Mouse (Mus musculus) gastrocnemius, postnatal 10 days (tissue): ENCODE measurements around the gene Opcml. TPM values are rescaled to one million over a fixed set of nuclear protein-coding genes. Genes with fewer than 3 reads are reported as not detected.

Experiments
- DNase-seq: peaks from one replicate; pipeline ENCODE4 v3.0.0; 2021; ENCODE audit warnings: mixed read lengths
- total RNA-seq, 2 experiments: library from RNA; stranded (reverse); gene quantifications; 2 replicates each; pipeline ENCODE4 v1.2.3; 2021

Gene Opcml
- total RNA-seq, 2 experiments from 2014 or later = 5.0 to 5.7 TPM

DNA sequence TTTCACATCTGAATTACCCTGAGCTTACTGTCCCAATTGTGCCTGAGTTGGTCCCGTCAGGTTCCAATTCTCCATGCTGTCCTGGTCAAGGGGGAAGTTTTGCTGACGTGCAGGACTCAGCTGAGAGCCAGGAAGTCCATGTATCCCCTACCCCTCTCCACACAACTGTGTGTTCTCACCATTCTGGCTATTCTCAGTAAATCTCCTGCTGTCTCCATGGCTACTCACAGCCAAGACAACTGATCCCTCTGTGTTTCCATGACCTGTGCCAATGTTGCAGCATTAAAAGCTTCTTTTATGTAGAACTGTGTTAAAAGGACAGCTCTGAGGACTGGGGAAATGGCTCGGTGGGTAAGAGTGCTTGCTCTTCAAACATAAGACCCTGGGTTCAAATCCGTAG is 373.4 kb downstream of the Opcml start:
- DNase-seq = no peak

DNA sequence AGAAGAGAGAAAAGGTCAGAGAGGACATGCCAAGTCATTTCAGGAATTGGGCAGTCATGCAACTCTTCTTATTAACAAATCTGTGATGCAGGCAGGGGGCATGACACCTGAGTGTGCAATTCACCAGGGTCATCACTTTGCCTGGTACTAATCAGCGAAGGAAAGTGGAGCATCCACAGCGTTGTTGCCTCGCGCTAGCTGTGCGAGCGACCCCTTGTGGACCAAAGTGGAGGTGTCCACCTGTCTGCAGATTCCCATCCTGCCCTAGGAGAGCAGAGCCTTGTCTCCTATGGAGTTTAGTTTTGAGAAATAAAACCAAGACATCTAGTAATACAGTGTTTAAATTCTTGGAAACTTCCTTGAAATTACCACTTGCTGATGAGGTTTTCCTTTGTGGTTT is 381.3 kb downstream of the Opcml start:
- peak; percentile 70 for DNase-seq

DNA sequence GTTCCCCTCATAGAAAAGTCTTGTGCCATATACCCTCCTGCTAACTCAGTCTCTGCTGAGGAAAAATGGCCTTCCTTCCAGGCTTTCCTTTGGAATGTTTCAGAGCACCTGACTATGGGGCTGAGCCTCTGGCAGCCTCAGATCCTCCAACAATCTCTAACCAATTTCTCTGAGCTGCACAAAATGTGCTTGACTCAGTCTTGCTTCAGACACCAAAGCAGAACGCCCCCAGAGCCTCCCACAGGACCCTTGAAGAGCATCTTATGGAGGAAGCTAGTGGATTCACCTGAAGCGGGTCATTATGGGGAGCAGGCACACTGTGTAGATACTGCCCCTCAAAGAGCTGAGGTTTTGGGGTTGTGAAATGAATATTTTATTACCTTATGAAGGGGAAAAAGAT is 386.5 kb downstream of the Opcml start:
- DNase-seq = no peak

DNA sequence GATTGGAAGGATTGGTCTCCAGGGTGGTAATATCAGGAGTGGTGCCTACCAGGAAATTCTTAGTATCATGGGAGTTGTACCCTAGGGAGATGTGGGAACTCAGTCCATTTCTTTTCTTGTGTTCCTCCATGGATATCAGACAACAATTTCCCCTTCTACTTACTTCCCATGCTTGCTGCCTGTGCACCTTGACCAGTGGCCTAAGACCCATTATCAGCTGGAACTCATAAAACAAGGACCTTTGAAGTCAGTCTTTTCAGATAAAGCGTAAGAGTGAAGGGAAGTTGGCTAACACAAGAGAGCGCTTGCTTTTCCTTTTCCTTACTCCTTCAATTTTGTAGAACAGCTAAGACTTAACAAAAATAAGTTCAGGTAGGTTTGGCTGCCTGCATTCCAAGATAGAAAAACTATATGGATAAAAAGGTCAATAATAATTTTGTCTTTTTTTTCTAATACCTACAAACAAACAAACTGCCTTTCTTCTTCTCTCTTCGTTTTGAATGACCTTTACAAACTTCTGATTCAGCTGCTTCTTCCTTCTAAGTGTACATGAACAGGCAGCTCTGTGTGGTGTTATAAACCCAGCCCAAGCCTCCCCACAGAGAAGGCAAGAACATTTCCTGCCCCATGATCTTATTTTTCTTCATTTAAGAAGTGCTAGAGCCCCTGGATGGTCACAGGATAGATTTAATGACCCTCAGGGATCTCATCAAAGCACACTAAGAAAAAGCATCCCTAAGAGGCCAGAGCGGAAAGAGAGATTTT is 387.7 kb downstream of the Opcml start:
- no peak for DNase-seq

DNA sequence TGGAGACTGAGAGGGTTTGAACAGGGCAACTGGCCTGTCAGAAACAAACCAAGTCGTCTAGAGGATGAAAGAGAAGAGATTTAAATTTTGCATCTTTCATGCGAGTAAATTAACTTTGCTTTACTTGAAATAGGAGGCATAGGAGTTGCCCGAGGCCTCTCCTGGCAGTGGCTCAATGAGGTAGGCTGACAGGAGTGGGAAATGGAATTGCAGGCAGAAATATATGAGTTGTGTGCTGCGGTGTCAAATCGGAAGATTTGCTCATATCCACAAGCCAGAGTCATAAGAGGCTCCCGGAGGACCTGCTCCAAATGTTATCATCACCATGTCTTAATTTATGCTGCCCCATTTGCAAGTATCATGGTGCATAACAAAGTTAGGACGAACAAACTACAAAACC is 391.3 kb downstream of the Opcml start:
- no peak for DNase-seq

DNA sequence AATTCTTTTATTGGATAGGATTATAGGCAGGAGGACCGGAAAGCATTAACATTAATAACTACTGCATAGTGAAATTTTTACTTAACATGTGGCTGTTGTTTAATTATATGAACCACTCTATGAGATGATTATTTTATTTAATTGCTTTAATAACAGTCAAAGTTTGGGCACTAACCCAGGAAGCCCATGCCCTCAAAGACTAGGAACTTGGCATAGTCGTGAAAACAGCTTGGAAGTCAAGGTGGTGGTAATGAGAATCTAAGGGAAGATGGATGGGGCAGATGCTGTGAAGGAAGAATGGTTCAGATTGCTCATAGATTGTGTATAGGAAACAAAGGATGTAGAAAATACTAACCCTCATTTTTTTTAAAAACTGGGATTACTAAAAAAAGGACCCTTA is 399.7 kb downstream of the Opcml start:
- no peak for DNase-seq

DNA sequence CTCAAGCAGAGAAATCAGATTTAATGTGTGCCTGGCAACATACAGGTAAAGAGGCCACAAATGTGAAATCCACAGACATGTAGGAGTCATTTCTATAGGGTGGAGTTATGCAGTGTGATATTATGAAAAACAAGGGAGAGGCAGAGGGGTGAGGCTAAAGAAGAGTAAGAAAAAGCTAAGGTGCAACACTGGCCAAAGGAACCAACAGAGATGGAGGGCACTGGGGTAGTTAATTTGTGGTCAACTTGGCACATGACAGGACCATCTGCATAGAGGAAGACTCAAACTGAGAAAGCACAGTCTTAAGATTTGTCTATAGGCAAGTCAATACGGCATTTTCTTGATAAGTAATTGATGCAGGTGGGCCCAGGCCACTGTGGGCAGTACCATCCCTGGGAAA is 400.2 kb downstream of the Opcml start:
- no peak for DNase-seq

DNA sequence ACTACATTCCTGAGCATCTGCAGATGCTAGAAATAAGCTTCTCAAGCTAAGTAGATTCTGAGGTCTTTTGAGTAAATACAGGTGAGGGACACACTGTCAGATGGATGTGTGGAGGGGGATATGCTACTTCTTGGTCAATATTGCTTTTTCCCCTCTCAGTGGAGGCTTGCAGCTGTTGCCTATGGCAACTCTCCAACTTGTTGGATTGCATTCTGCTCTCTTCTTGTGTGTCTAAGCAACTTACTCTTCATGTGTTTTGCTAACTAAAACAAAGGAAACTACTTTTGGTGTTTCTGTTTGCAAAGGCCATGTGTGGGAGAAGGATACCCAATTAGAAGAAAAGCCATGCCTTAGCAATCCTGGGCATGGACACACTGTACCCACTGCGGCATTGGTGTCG is 406.0 kb downstream of the Opcml start:
- no peak for DNase-seq

DNA sequence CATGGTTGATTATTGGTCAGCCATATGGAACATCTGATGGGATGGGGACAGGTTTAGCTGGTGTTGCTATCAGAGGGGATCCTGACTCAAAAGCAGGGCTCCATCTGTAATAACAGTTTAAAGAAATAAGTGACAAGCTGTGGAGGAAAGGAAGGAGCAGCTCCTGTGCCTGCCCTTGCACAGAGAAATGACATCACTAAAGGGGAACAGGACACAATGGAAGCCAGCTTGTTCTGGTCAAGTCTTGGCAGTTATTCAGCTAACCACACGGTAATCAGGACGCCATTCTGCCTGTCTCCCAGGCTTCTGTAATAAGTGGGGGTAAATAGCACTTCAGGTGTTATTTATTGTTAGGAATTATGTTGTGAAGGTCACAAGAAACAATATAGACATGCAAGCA is 406.5 kb downstream of the Opcml start:
- no peak for DNase-seq

DNA sequence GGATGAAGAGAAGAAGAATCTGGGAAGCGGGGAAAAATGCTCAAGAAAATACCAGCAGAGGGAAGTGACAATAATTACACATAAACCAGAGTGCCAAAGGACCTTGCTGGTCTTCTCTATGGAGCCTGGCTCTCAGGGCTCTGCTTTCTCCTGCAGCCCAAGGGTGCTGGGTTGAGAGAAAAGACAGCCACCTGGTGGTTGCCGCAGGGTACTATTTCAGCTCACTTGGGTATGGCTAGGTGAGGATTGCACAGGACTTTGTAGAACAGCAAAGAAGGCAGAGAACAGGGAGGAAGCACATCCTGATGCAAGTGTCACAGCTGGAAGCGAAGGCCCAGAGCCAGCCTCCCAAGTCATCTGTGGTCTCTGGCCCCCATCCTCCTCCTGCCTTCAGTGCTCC is 407.1 kb downstream of the Opcml start:
- DNase-seq = peak; percentile 43

DNA sequence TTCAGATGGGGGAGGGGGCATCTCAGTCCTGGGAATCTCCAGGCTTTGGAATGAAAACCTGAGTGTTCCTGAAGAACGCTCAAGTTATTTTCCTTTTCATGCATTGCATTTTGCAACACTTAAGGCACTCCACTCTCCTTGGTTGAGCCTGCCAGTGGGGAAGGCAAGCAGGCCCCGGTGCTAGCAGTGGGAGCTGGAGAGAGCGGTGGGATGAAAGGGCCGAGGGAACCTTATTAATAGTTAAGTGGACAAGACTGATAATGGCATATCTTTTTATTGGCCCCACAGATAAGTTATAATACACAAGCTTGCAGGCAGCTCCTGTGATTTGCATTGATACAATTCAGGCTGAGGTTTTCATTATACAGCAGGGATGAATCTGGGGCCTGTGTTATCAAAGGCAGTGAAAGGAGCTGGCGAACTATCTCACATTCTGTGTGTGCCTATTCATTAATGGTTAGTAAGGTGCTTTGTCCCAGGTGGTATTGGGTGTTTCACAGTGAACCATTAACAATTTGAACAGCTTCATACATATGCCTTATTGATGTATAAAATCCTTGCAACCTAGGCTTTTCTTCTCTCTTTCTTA is 407.6 kb downstream of the Opcml start:
- DNase-seq = no peak

DNA sequence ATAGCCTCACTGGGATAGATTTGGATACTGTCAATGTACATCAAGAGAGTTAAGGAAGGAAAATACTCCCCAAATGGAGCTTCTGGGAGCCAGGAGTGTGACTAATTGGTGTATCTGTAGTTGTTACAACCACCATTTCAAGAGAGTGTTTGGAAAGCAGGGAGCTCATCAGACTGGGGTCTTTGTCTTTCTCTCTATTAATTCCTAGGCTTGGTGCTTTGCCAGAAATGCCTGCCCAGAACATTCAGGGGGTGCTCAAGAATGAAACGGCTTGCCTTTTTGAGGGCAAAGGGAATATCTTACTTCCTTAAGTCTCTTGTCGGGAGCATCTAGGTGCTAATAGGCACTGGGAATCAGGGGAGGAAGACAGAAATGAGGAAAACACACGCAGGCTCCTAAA is 416.9 kb downstream of the Opcml start:
- no peak for DNase-seq

DNA sequence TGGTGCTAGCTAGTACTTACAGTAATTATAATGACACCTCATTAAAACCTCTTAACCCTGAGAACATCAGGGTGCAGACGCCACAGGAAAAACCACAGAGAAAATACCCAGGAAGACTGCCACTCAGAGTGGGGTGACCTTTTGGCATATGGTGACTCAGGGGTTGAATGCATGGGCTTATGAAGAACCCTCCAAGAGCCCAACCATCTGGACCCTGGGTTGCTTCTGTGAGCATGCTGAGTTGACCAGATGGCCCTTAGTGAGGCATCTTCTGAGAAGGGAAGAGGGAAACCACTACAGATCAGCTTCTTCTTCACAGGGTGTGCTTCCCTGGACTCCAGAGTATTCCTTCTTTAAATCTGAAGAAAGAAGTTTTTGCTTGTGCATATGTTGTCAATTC is 418.1 kb downstream of the Opcml start:
- DNase-seq = no peak

DNA sequence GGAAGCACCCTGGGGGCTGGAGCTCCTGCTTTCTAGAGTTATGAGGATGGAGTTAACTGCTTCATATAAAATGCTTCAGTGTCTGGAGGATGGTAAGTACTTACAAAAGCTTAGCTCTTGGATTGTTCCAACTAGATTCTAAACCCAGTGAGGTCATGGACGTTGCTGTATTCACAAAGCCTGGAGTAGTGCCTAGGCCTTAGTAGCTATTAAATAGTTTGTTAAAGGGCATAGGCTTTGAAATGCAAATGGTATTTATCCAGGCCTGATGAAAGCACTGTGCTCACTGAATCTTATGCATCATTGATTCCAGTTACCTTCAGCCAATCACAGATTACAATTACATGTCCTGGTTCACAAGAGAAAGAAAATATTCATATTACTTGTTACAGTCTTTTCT is 421.3 kb downstream of the Opcml start:
- no peak for DNase-seq

DNA sequence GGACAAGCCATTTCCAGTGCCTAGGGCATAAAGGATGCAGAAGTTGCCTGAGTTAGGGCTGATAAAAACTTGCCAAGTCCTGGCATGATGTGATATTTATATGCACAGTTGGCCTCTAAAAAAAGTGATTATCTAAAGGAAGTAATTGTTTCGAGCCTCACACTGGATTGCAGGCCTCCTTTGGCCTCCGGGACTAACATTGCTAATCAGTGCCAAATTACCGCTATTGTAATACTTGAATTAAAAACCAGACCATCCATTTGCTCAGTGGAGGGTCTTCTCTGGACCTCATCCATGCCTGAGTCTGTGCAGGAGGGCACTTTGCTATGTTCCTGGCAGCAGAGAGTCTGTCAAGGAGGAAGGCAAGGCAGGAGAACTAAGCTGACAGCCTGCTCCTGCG is 423.3 kb downstream of the Opcml start:
- DNase-seq = no peak

DNA sequence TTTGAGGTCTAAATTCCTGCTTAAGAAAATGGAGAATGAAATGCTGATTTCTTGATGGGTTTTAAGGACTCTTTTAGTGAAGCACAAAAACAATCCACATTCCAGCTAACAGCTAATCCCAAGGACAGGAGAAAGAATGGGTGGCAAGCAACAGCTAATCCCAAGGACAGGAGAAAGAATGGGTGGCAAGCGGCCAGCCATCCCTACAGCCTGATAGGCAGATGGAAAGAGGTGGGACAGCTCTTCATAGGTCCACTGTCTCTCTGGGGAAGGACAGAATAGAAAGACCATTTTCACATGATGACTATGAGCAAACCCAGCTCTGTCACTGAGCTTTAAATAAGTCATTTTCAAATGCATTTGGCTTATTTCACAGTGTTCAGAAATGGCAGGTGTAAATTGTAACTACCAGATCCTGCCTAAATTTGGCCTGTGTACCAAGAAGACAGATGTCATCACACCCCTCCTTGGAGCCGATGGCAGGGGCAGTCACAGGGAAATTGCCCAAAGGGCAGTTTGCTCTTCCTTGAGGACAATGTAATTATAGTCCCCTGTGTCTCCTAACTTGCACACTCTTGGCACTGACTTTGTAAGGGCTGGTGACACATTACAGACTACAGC is 427.6 kb downstream of the Opcml start:
- DNase-seq = no peak

DNA sequence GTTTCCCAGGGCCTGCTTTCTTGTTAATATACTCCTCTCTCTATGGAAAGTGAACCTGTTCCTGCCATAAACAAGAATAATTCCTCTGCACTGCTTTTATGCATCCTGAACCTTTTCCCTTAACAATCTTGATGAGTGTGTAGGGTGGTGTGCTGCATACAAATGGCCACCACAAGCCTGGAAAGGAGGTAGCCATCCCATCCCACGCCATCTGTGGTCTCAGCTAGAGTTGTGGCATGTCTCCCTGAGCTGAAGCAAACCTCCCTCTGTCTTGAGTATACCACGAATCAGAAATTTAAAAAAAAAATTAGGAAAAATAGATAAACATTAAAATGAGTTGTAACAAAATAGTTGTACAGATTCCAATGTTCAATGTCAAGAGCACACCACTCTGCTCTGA is 432.2 kb downstream of the Opcml start:
- DNase-seq = no peak

DNA sequence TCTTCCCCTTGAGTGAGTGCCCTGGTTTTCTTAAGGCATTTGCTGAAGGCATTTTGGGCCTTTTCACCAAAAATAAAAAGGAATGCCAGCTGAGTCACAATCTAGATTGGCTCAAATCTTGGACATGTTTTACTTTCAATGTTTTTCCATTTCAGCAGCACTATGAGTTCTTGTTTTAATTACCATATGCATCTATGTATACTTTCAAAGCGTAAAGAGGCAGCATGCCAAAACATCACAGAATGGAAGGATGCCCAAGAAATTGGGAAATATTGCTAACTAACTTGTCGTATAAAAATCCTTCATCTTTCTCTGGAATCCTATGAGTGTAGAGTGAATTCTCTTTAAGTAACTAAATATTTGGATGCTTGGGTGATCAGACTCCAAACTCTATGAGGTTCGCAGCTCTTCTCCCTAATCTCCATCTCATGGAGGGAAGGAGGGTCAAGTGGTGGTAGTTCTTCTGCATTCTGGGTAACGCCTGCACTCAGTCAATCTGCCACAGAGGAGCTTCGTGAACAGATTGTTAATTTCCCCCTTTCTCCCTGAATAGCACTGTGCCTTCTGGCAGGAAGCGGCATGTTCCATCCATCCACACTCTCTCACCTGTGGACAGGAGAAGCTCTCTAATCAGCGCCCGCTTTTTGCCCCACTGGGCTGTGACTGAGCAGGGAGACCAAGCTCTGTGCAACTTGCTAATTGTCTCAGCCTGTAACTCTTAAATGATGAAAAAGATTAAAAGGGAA is 435.4 kb downstream of the Opcml start:
- DNase-seq = no peak

DNA sequence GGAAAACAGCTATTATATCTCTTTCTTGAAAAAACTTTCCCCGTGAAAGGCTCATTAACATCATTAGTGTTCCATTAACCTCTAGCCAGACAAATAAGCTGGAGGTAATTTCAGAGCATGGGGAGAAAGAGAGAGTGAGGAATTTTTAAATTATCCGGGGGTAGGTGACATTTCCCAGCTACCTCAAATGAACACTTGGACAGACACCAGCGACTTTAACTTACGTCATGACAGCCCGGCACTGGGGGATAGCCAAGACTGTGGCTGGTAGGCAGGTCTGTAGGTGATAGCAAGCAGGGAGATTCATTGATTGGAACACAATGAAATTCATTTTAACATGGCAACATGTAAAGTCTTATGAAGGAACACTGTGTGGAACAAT is 436.0 kb downstream of the Opcml start:
- DNase-seq = no peak

DNA sequence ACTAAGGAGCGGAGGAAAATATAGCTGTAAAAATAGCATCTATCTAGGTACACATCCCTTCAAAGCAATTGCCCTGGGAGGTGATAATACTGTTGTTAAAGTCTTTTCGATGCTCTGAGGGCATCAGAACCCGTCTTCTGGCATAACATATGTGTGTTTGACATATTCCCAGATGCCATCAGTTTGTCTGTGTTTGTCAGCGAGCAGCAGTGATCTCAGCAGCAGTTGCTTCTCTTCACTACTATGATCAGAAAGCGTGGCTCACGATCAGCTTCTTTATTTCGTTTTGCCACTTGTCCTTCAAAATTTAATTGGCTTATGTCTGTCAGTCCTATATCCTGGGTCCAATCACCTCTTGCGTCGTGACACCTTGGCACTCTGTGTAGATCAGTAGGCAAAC is 447.9 kb downstream of the Opcml start:
- no peak for DNase-seq

DNA sequence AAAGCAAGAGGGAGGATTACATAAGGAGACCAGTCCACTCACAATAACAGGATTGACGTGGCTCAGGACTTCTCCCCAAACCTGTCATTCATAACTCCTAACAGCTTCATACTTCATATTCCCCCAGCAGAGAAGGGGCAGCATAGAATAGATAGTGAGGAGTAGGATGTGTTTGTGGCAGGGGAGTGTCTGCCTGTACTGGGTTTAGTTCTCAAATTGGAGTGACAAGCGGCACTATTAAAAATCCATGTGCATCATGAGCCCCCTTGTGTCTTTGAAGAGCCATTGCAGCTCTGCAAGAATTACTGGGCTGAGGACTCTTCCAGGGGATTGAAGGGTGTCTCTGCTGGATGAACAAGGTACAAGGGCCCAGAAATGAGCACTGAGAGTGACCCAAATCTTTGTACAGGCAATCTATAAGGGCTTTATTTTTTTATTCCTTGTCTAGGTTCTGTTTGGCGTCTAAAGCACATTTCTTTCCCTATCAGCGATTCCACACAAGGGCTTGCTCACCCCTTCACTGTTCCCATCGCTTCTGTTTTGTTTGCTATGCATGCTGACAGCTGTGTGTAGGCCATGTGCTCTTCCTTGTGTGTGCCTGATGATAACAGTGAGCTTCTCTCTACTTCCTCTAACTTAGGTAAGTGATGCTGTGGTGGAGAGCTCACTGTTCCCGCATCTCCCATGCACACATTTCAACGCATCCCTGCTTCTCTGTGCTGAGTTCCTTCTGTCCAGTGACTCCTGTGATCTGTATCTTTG is 457.3 kb downstream of the Opcml start:
- no peak for DNase-seq

DNA sequence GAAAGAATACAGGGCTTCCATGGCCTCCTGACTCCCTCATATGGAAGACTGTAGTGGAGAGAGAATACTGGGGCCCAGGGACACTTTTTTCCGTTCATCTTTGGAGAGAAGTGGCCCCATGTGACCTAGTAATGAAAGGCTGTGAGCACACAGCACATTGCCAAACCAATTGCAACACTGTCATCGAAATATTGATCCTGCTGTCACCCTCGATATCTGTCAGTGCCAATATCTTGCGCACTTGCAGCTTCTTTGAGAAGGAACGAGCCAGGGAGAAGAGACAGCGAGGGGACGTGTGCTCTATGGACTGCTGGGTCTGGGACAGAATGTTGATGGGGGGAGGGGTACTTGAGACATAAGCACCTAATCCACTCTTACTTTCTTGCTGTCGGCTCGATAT is 460.8 kb downstream of the Opcml start:
- no peak for DNase-seq
